Mouse (Mus musculus) forebrain, embryonic 16.5 days (tissue): ENCODE results near the gene Kctd6. TPM values are rescaled to one million over a fixed set of nuclear protein-coding genes. Genes with fewer than 3 reads are reported as not detected.
"Not testable (repeated sequence)": the region's sequence is repeated elsewhere in the genome, so short reads cannot be mapped to it uniquely, and the experiment has no call there.

ENCODE experiments used
- ATAC-seq: fragments of 200-750 bp; cut with Nextera tagmentation; 2 replicates; pipeline ENCODE4 v1.8.0; 2017; ENCODE audit warnings: mild to moderate bottlenecking, moderate library complexity
- H3K27ac ChIP-seq: fragments of 300-500 bp; sonication (generic); 2 replicates; pipeline ENCODE4 v1.5.1; 2014; ENCODE audit warnings: low read length, control low read depth
- H3K27me3 ChIP-seq: fragments of 300-500 bp; sonication (generic); replicated peaks from 2 replicates; pipeline ENCODE4 v1.6.1; 2014; ENCODE audit warnings: low read length; ENCODE audit not compliant: control insufficient read depth, insufficient read depth
- H3K36me3 ChIP-seq: fragments of 300-500 bp; sonication (generic); 2 replicates; pipeline ENCODE4 v1.6.1; 2014; ENCODE audit not compliant: control insufficient read depth, insufficient read depth
- H3K4me1 ChIP-seq: fragments of 300-500 bp; sonication (generic); replicated peaks from 2 replicates; pipeline ENCODE4 v1.6.1; 2014; ENCODE audit warnings: low read length; ENCODE audit not compliant: control insufficient read depth, insufficient read depth
- H3K4me2 ChIP-seq: fragments of 300-500 bp; sonication (generic); 2 replicates; pipeline ENCODE4 v1.6.1; 2014; ENCODE audit warnings: mild to moderate bottlenecking, low read length, control low read depth
- H3K4me3 ChIP-seq: fragments of 300-500 bp; sonication (generic); replicated peaks from 2 replicates; pipeline ENCODE4 v1.5.1; 2014; ENCODE audit warnings: mild to moderate bottlenecking, low read length, control low read depth
- H3K9ac ChIP-seq: fragments of 300-500 bp; sonication (generic); replicated peaks from 2 replicates; pipeline ENCODE4 v1.6.1; 2014; ENCODE audit warnings: low read depth, low read length, control low read depth
- H3K9me3 ChIP-seq: fragments of 300-500 bp; sonication (generic); 2 replicates; pipeline ENCODE4 v1.6.1; 2016; ENCODE audit warnings: low read length; ENCODE audit not compliant: control insufficient read depth
- WGBS: fragments of 180-500 bp; shearing (Covaris S2); extraction: QIAGEN DNeasy Blood & Tissue Kit; methylation state at CpG from one replicate; pipeline ENCODE4 v1.1.7; 2014; 5-methylcytosine and 5-hydroxymethylcytosine counted together
- polyA plus RNA-seq: library from polyadenylated mRNA; unstranded; fragments of >200 nt; fragmentation: Nextera tagmentation; extraction: Ambion mirVana; gene quantifications from 2 replicates; pipeline ENCODE4 v1.2.1, GENCODE M21; 2015

The Kctd6 gene
- polyA plus RNA-seq, 1 experiment from 2014 or later = 7.2 TPM

DNA sequence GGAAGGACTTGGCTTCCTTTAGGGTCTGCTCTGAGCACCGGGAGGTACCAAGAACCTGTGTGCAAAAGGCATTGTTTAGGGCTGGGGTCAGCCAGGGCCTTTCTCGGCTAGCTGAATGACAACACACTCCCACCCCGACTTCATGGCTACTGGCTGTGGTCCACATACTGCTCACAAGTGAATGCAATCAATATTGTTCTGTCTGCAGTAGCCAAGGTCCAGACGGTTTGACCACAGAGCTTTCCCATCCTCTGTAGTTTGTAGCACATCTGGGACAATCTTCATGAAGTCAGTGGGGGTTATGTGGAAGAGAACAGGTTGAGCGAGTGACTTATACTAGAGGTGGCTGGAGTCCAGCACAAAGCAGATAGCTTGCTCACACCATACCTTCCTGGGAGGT lies 42.9 kb downstream of the Kctd6 start:
- H3K27me3 ChIP-seq = no peaks in the 10 kb centered on the region
- H3K36me3 ChIP-seq = no peaks in the 10 kb centered on the region
- ATAC-seq = no peak
- H3K27ac ChIP-seq = no peak overlapping the region
- WGBS = 72% methylated on average over 5 of the region's 5 CpGs
- no peak overlapping the region for H3K9ac ChIP-seq
- no peaks in the 10 kb centered on the region for H3K9me3 ChIP-seq
- H3K4me3 ChIP-seq = no peak overlapping the region
- H3K4me2 ChIP-seq = no peak overlapping the region
- no peaks in the 10 kb centered on the region for H3K4me1 ChIP-seq

DNA sequence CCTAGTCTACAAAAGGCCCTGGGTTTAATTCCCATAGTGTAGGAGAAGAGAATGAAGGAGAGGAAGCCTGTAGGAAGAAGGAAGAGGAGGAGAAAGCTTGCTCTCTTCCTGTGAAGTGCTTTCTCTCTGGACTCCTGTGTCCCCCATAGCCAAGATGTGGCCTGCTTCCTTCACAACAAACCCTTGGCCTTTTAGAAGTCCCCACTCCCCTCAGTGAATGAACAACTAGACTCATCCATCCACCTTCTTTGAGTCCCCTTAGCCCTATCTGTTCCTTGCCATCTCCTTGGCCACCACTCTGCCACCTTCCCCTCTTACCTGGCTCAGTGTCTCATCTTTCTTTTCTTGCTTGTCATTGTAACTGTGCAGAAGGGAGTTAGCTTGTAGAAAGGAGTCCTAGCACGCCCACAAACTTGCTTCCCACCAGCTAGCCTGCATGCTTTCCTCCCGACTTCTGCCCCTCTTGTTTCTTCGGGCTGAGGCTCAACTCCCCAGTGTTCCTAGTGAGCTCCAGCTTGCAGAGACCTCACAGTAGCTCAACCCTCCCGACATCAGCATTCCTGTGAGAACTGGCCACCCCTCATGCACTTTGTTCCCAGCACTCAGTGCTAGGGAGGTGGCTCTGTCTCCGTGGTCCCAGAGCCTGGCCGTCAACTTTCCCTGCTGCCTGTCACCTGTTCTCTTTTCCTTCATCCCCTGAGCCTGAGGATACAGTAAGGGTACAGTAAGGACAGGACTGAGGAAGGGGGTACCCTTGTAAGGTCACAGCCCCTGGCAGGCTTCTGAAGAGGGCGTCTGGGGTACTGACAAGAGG lies 43.8 kb downstream of the Kctd6 start:
- H3K4me1 ChIP-seq = no peaks in the 10 kb centered on the region
- H3K36me3 ChIP-seq = no peaks in the 10 kb centered on the region
- no peak for ATAC-seq
- no peak overlapping the region for H3K9ac ChIP-seq
- H3K4me2 ChIP-seq = no peak overlapping the region
- no peaks in the 10 kb centered on the region for H3K9me3 ChIP-seq
- H3K27ac ChIP-seq = no peak overlapping the region
- H3K27me3 ChIP-seq = no peaks in the 10 kb centered on the region
- H3K4me3 ChIP-seq = no peak overlapping the region
- WGBS = 50% methylated on average over 7 of the region's 7 CpGs

DNA sequence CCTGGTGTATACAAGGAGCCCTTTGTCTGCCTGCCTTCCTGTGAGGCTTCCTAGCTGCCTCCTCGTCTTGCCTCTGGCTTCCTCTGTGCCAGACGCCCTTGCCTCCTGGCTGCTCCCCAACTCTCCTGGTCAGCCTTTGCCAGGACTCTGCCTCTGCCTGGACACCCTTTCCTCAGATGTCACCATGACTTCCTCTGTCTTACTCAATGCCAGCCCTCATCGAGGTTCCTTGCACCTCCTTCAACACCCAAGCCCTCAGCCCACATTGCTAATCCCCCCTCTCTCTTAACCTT lies 44.3 kb downstream of the Kctd6 start:
- no peak overlapping the region for H3K4me2 ChIP-seq
- no peak overlapping the region for H3K9ac ChIP-seq
- WGBS = 31% methylated on average over 3 of the region's 3 CpGs
- H3K27ac ChIP-seq = no peak overlapping the region
- ATAC-seq = no peak
- no peaks in the 10 kb centered on the region for H3K36me3 ChIP-seq
- H3K9me3 ChIP-seq = no peaks in the 10 kb centered on the region
- H3K4me1 ChIP-seq = no peaks in the 10 kb centered on the region
- H3K27me3 ChIP-seq = no peaks in the 10 kb centered on the region
- H3K4me3 ChIP-seq = no peak overlapping the region

DNA sequence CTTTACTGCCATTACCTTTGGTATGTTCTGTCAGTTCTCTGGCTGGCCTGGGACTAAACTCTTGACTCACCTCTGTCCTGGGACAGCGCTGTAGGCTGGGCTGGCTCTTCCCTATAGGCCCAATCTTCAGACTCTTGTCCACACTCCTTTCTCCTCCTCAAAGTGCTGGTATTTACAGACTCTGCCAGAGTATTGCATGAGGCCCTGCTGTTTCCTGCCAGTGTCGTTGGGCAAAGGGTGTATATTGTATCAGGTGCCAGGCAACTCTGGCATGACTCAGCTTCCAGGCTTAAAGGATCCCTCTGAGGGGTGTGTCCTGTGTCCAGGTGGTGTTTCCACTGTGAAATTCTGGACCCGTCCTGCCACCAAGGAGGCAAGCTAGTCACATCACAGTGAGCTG lies 44.8 kb downstream of the Kctd6 start:
- Histone ChIP-seq H3K27ac (no peak overlapping the region), H3K4me2 (no peak overlapping the region), H3K9me3 (no peaks in the 10 kb centered on the region), H3K36me3 (no peaks in the 10 kb centered on the region), H3K9ac (no peak overlapping the region), H3K27me3 (no peaks in the 10 kb centered on the region), H3K4me1 (no peaks in the 10 kb centered on the region), H3K4me3 (no peak overlapping the region)
- 78% methylated on average over 3 of the region's 3 CpGs for WGBS
- no peak for ATAC-seq

DNA sequence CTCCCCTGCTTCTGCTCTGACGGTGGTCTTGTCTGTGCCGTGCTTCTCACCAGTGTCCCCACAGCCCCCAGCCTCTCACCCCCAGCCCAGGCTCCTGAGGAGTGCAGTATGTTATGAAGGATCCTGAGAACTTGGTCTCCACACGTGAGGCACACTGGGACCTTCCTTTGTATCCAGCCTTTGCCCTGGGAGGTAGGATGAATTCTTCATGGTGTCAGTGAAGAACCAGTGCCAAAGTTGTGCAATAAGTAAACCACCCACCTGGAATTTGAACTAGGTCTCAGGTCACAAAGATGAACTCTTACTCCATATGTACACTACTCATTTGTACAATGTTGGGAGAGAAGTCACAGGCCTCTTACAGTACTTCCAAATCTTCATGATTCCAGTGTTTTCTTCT lies 45.2 kb downstream of the Kctd6 start, which contains the start of gene Acox2:
TSS of gene Acox2 (minus strand) at position 188 of the 400 bp plus-strand sequence.
- Histone ChIP-seq H3K4me1 (no peaks in the 10 kb centered on the region), H3K27me3 (no peaks in the 10 kb centered on the region), H3K36me3 (no peaks in the 10 kb centered on the region), H3K4me3 (no peak within 1 kb of the TSS), H3K4me2 (no peak within 1 kb of the TSS), H3K27ac (no peak within 1 kb of the TSS), H3K9ac (no peak within 1 kb of the TSS), H3K9me3 (no peaks in the 10 kb centered on the region)
- no peak for ATAC-seq
- WGBS = 83% methylated on average over 3 of the region's 3 CpGs

DNA sequence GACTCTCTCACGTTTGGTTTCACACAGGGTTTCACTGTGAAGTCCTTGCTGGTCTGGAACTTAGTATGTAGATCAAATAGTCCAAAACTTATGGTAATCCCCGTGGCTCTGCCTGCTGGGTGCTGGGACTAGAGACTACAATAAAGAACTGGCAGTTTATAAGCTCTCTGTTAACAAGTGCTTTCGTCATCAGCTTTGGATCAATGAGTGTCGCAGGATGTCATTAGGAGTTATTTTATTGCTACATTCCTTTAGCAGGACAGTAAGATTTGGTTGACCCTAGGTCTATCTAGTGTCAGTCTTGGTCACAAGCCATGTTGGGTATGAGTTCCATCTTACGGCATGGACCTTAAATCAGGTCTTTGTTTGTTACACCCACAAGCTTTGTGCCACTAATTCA lies 46.3 kb downstream of the Kctd6 start:
- H3K27ac ChIP-seq = no peak overlapping the region
- H3K4me3 ChIP-seq = no peak overlapping the region
- H3K9me3 ChIP-seq = no peaks in the 10 kb centered on the region
- no peak overlapping the region for H3K9ac ChIP-seq
- H3K4me2 ChIP-seq = no peak overlapping the region
- no peaks in the 10 kb centered on the region for H3K4me1 ChIP-seq
- ATAC-seq = no peak
- H3K27me3 ChIP-seq = no peaks in the 10 kb centered on the region
- H3K36me3 ChIP-seq = no peaks in the 10 kb centered on the region
- 78% methylated on average over 5 of the region's 5 CpGs for WGBS

DNA sequence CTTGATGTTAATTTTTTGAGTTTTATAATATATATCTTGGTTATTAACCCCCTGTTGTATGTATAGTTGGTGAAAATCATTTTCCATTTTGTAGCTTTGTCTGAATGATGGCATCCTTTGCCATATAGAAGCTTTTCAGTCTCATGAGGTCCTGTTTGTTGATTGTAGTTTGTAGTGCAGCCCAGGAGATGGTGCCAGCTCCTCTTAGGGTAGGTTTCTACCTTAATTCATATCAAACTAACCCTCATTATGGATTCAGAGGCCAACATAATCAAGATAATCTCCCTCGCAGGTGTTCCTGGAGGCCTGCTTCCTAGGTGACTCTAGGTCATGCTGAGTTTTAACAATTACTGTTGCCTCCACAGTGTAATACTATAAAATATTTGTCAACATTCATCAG lies 48.3 kb downstream of the Kctd6 start:
- H3K9ac ChIP-seq = no peak overlapping the region
- H3K4me2 ChIP-seq = no peak overlapping the region
- WGBS = 53% methylated on average over 1 of the region's 1 CpGs
- 0 out of 2 replicates have a peak, but pooled peaks cover 2% of the 10 kb centered on the region for H3K9me3 ChIP-seq
- no peaks in the 10 kb centered on the region for H3K36me3 ChIP-seq
- H3K4me3 ChIP-seq = no peak overlapping the region
- no peak overlapping the region for H3K27ac ChIP-seq
- H3K27me3 ChIP-seq = no peaks in the 10 kb centered on the region
- ATAC-seq = no peak
- H3K4me1 ChIP-seq = no peaks in the 10 kb centered on the region

DNA sequence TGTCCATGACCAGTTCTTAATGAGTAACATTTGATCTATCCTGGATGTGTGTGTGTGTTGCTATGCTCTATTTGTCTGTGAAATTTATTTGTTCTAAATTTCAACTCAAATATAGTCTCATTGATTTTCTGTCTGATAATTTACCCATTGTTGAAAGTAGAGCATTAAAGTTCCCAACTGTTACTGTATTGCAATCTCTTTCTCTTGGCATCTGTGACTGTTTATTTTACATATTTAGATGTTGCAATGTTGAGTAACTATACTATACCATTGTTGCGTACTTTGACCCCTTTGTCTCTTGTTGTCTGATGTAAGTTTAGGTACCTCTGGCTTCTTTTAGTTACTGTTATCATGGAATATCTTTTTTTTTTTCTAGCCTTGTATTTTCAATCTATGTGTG lies 50.4 kb downstream of the Kctd6 start:
- no peaks in the 10 kb centered on the region for H3K27me3 ChIP-seq
- H3K27ac ChIP-seq = no peak overlapping the region
- H3K9ac ChIP-seq = no peak overlapping the region
- WGBS = 97% methylated on average over 1 of the region's 1 CpGs
- no peak for ATAC-seq
- H3K4me2 ChIP-seq = no peak overlapping the region
- 0 out of 2 replicates have a peak, but pooled peaks cover 2% of the 10 kb centered on the region for H3K9me3 ChIP-seq
- H3K36me3 ChIP-seq = no peaks in the 10 kb centered on the region
- H3K4me3 ChIP-seq = no peak overlapping the region
- no peaks in the 10 kb centered on the region for H3K4me1 ChIP-seq

DNA sequence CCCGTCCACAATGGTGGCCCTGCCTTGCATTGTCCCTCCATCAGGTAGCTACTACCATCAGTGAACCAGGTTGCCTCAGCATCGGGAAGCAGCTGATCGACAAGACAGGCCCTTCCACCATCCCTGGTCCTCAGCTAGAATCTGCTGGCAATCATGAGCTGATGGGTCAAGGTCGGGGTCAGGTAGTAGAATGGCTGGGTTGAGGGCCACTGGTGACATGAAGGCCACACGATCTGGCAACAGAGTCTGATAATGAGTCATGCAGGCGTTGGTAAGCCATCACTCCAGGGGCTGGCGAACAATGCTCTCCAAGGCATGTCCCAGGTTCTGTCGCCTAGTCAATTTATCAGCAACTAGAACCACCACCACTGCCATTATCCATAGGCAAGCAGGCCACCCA lies 57.3 kb downstream of the Kctd6 start:
- not testable (repeated sequence) for H3K27me3 ChIP-seq, H3K4me2 ChIP-seq, H3K9me3 ChIP-seq, H3K9ac ChIP-seq, H3K4me3 ChIP-seq, H3K36me3 ChIP-seq, H3K27ac ChIP-seq, H3K4me1 ChIP-seq, ATAC-seq
- 90% methylated on average over 8 of the region's 8 CpGs for WGBS
